Mouse (Mus musculus) heart, embryonic 12.5 days (tissue): Measurements from ENCODE around the gene Cyp4a31. TPM values are rescaled to one million over a fixed set of nuclear protein-coding genes. Genes with fewer than 3 reads are reported as not detected.
A peak's percentile ranks its signal among the peaks of the same experiment; 100 is the strongest.
"Not testable (repeated sequence)": the region's sequence is repeated elsewhere in the genome, so short reads cannot be mapped to it uniquely, and the experiment has no call there.

Experiments used
- ATAC-seq: fragments of 200-750 bp; cut with Nextera tagmentation; 2 replicates; pipeline ENCODE4 v1.8.0; 2017; ENCODE audit warnings: moderate TSS enrichment, moderate library complexity; ENCODE audit not compliant: insufficient number of reproducible peaks, low FRiP score
- H3K27ac ChIP-seq: fragments of 300-500 bp; sonication (generic); 2 replicates; pipeline ENCODE4 v1.5.1; 2016; ENCODE audit warnings: mild to moderate bottlenecking, moderate library complexity; ENCODE audit not compliant: poor library complexity, severe bottlenecking
- H3K27me3 ChIP-seq: fragments of 300-500 bp; sonication (generic); replicated peaks from 2 replicates; pipeline ENCODE4 v1.6.1; 2016; ENCODE audit warnings: mild to moderate bottlenecking, moderate library complexity
- H3K36me3 ChIP-seq: fragments of 300-500 bp; sonication (generic); 2 replicates; pipeline ENCODE4 v1.6.1; 2016; ENCODE audit warnings: mild to moderate bottlenecking, moderate library complexity
- H3K4me1 ChIP-seq: fragments of 300-500 bp; sonication (generic); replicated peaks from 2 replicates; pipeline ENCODE4 v1.6.1; 2016; ENCODE audit warnings: mild to moderate bottlenecking
- H3K4me2 ChIP-seq: fragments of 300-500 bp; sonication (generic); 2 replicates; pipeline ENCODE4 v1.6.1; 2016; ENCODE audit warnings: mild to moderate bottlenecking, moderate library complexity
- H3K4me3 ChIP-seq: fragments of 300-500 bp; sonication (generic); 2 replicates; pipeline ENCODE4 v1.5.1; 2016; ENCODE audit warnings: mild to moderate bottlenecking
- H3K9ac ChIP-seq: fragments of 300-500 bp; sonication (generic); 2 replicates; pipeline ENCODE4 v1.6.1; 2016; ENCODE audit warnings: mild to moderate bottlenecking, moderate library complexity
- H3K9me3 ChIP-seq: fragments of 300-500 bp; sonication (generic); replicated peaks from 2 replicates; pipeline ENCODE4 v1.6.1; 2016; ENCODE audit warnings: mild to moderate bottlenecking, moderate library complexity
- WGBS: fragments of 180-500 bp; shearing (Covaris S2); methylation state at CpG from one replicate; pipeline ENCODE4 v1.1.7; 2016; 5-methylcytosine and 5-hydroxymethylcytosine counted together
- polyA plus RNA-seq: library from polyadenylated mRNA; unstranded; fragments of >200 nt; fragmentation: Nextera tagmentation; extraction: Ambion mirVana; gene quantifications from 2 replicates; pipeline ENCODE4 v1.2.1, GENCODE M21; 2016

Gene Cyp4a31
- polyA plus RNA-seq, 1 experiment from 2014 or later: not detected

- not testable (repeated sequence) for H3K27me3 ChIP-seq, H3K4me1 ChIP-seq, H3K9ac ChIP-seq, H3K4me3 ChIP-seq, ATAC-seq, H3K4me2 ChIP-seq, H3K9me3 ChIP-seq, H3K27ac ChIP-seq, H3K36me3 ChIP-seq
- 60% methylated on average over 6 of the region's 6 CpGs for WGBS
Observed at GRCm38 (mm10) chr4:115564469-115565225, 1.2 kb downstream of the Cyp4a31 start.

GRCm38 (mm10) chr4:115575255-115575654 is 11.8 kb downstream of the Cyp4a31 start:
- no peak overlapping the region for H3K27ac ChIP-seq
- H3K9ac ChIP-seq: no peak overlapping the region
- no peaks in the 10 kb centered on the region for H3K4me1 ChIP-seq
- WGBS: 72% methylated on average over 3 of the region's 3 CpGs
- H3K27me3 ChIP-seq: no peaks in the 10 kb centered on the region
- H3K9me3 ChIP-seq: no peaks in the 10 kb centered on the region
- ATAC-seq: no peak
- no peak overlapping the region for H3K4me3 ChIP-seq
- no peak overlapping the region for H3K4me2 ChIP-seq
- no peaks in the 10 kb centered on the region for H3K36me3 ChIP-seq

GRCm38 (mm10) chr4:115575776-115576175 is 12.3 kb downstream of the Cyp4a31 start:
- H3K4me1 ChIP-seq: no peaks in the 10 kb centered on the region
- ATAC-seq: no peak
- 73% methylated on average over 2 of the region's 2 CpGs for WGBS

GRCm38 (mm10) chr4:115583036-115583435 is 19.6 kb downstream of the Cyp4a31 start:
- H3K9ac ChIP-seq: no peak overlapping the region
- H3K27me3 ChIP-seq: no peaks in the 10 kb centered on the region
- no peak overlapping the region for H3K4me3 ChIP-seq
- H3K27ac ChIP-seq: no peak overlapping the region
- H3K9me3 ChIP-seq: no peaks in the 10 kb centered on the region
- no peaks in the 10 kb centered on the region for H3K4me1 ChIP-seq
- ATAC-seq: peak; percentile 81
- no peaks in the 10 kb centered on the region for H3K36me3 ChIP-seq
- no peak overlapping the region for H3K4me2 ChIP-seq

More at GRCm38 (mm10) chr4:115575776-115576175, 12.3 kb downstream of the Cyp4a31 start:
- H3K27ac ChIP-seq: no peak overlapping the region
- no peaks in the 10 kb centered on the region for H3K36me3 ChIP-seq
- no peaks in the 10 kb centered on the region for H3K9me3 ChIP-seq
- H3K4me2 ChIP-seq: no peak overlapping the region
- H3K27me3 ChIP-seq: no peaks in the 10 kb centered on the region
- H3K9ac ChIP-seq: no peak overlapping the region
- no peak overlapping the region for H3K4me3 ChIP-seq

GRCm38 (mm10) chr4:115596357-115596756 is 32.9 kb downstream of the Cyp4a31 start:
- H3K9me3 ChIP-seq: no peaks in the 10 kb centered on the region
- no peaks in the 10 kb centered on the region for H3K36me3 ChIP-seq
- ATAC-seq: no peak
- H3K4me3 ChIP-seq: no peak overlapping the region
- no peak overlapping the region for H3K9ac ChIP-seq
- no peak overlapping the region for H3K27ac ChIP-seq
- WGBS: 80% methylated on average over 1 of the region's 1 CpGs
- H3K4me2 ChIP-seq: no peak overlapping the region
- no peaks in the 10 kb centered on the region for H3K4me1 ChIP-seq
- H3K27me3 ChIP-seq: 0 out of 2 replicates have a peak, but pooled peaks cover 3% of the 10 kb centered on the region

GRCm38 (mm10) chr4:115596824-115597336 is 33.4 kb downstream of the Cyp4a31 start:
- 57% methylated on average over 2 of the region's 2 CpGs for WGBS

GRCm38 (mm10) chr4:115600611-115601010 is 37.2 kb downstream of the Cyp4a31 start, which contains the start of gene Cyp4a32:
Cyp4a32 (plus strand) TSS chr4:115600969.
- not testable (repeated sequence) for H3K4me1 ChIP-seq, H3K27me3 ChIP-seq, H3K36me3 ChIP-seq, H3K4me2 ChIP-seq, H3K9ac ChIP-seq, H3K4me3 ChIP-seq, H3K27ac ChIP-seq, ATAC-seq, H3K9me3 ChIP-seq
- 72% methylated on average over 8 of the region's 8 CpGs for WGBS

More at GRCm38 (mm10) chr4:115596824-115597336, 33.4 kb downstream of the Cyp4a31 start:
- H3K4me1 ChIP-seq: no peaks in the 10 kb centered on the region
- 0 out of 2 replicates have a peak, but pooled peaks cover 3% of the 10 kb centered on the region for H3K27me3 ChIP-seq
- H3K9me3 ChIP-seq: no peaks in the 10 kb centered on the region
- H3K36me3 ChIP-seq: no peaks in the 10 kb centered on the region
- H3K4me3 ChIP-seq: no peak overlapping the region
- H3K9ac ChIP-seq: no peak overlapping the region
- no peak overlapping the region for H3K27ac ChIP-seq
- no peak for ATAC-seq
- H3K4me2 ChIP-seq: no peak overlapping the region

- Histone ChIP-seq H3K4me1 (no peaks in the 10 kb centered on the region), H3K4me2 (no peak overlapping the region), H3K9me3 (no peaks in the 10 kb centered on the region), H3K27me3 (no peaks in the 10 kb centered on the region), H3K27ac (no peak overlapping the region), H3K36me3 (no peaks in the 10 kb centered on the region), H3K4me3 (no peak overlapping the region), H3K9ac (no peak overlapping the region)
- ATAC-seq: no peak
Observed at GRCm38 (mm10) chr4:115614005-115614404, 50.6 kb downstream of the Cyp4a31 start.

- H3K4me3 ChIP-seq, H3K27me3 ChIP-seq, H3K9me3 ChIP-seq, ATAC-seq, H3K4me1 ChIP-seq, H3K4me2 ChIP-seq, H3K9ac ChIP-seq, H3K27ac ChIP-seq, H3K36me3 ChIP-seq: not testable (repeated sequence)
- 80% methylated on average over 3 of the region's 3 CpGs for WGBS
Observed at GRCm38 (mm10) chr4:115625560-115625959, 62.1 kb downstream of the Cyp4a31 start.

Other genes with a start within 250 kb of the Cyp4a31 start
- not detected in 2 replicates for gene Cyp4a12b, start 152.0 kb upstream of the Cyp4a31 start, polyA plus RNA-seq
- gene Cyp4a30b, start 111.0 kb upstream of the Cyp4a31 start, polyA plus RNA-seq: not detected in 2 replicates
- gene Cyp4a14, start 67.5 kb upstream of the Cyp4a31 start, polyA plus RNA-seq: not detected in 2 replicates
- gene Cyp4a10, start 45.4 kb upstream of the Cyp4a31 start, polyA plus RNA-seq: not detected in 2 replicates
- not detected in 2 replicates for gene Cyp4a32, start 37.3 kb downstream of the Cyp4a31 start, polyA plus RNA-seq
- 0.74 and 1.1 TPM in 2 replicates for gene Cyp4b1, start 84.1 kb downstream of the Cyp4a31 start, polyA plus RNA-seq
- gene Efcab14, start 174.1 kb downstream of the Cyp4a31 start, polyA plus RNA-seq: 34.2 and 37.4 TPM in 2 replicates
- 0.22 and 0.24 TPM in 2 replicates for gene Tex38, start 217.4 kb downstream of the Cyp4a31 start, polyA plus RNA-seq
- gene Atpaf1, start 221.2 kb downstream of the Cyp4a31 start, polyA plus RNA-seq: 69.9 and 73.5 TPM in 2 replicates